ENCODE assay signal across 8 mouse cellular contexts in the genomic region with DNA sequence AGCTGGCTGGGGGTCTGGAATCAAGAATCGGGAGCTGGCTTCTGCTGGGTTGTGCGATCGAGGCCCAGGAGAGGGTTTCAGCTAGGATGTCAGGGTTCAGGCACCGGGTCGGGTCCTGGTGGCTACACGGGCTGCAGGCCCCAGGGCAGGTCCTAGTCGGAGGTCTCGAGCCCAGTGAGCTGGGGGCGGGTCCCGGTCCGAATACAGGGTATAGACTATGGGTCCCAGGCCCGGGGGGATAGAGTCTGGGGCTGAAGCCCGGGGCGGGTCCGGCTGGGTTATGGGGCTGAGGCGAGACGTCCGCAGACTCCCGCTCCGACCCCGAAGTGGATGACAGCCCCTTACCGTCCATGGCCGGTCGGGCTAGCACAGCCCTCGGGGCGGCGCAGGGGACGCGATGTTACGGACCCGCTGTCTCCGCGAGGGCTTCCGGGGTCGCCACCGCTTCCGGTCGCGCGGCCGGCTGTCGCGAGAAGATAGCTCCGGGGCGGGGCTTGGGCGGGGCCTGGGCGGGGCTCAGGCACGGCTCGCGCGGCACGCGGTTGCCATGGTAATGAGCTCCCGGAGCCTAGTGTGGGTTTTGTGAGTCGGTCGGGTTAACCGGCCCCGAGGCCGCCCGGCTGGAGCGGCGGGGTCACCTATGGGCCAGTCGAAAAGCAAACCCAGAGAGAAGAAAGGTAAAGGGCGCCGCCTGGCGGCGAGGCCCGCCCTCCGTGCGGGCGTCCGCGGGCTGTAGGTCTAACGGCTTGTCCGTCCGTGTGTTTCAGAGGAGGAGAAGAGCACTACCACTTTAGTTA. TPM values are rescaled to one million over a fixed set of nuclear protein-coding genes. Genes with fewer than 3 reads are reported as not detected.
DNase-seq lines count a peak whose midpoint lies in the region; ATAC-seq and TF ChIP-seq lines count a peak whose summit lies in the region.

A gene (minus strand): TSS at position 443 of the 797 bp plus-strand sequence.
A gene (plus strand): TSS at position 512 of the 797 bp plus-strand sequence.

- peak; percentile 94 for DNase-seq in MN1 (ENCODE audit: low spot score)
- DNase-seq in cerebellum, adult 2 months: peak; percentile 88 to 90
- peak; percentile 95 for DNase-seq in forebrain, postnatal 0 days
- peak; percentile 91 for DNase-seq in heart, postnatal 4 days
- peak; percentile 91 for DNase-seq in layer of hippocampus, adult 9-11 months
- peak; percentile 98 for DNase-seq in lung, postnatal 0 days (ENCODE audit: low spot score)
- peak; percentile 84 for DNase-seq in ovary, postnatal 10 days (ENCODE audit: low spot score)
- peak; percentile 80 to 92 for DNase-seq in thymus, postnatal 10 days (ENCODE audit: low spot score in 2 of 2)

- H3K4me1 ChIP-seq in cerebellum, adult 2 months (ENCODE audit: control insufficient read depth, insufficient read depth, low read length): peaks cover 2% of the 10 kb centered on the region; the same call in 1 of the 2 replicates
- H3K4me1 ChIP-seq in forebrain, postnatal 0 days (ENCODE audit: insufficient read depth): peaks cover 16% of the 10 kb centered on the region; the same call in 1 of the 2 replicates
- peaks cover 8% of the 10 kb centered on the region; the same call in 1 of the 2 replicates for H3K4me1 ChIP-seq in lung, postnatal 0 days (ENCODE audit: insufficient read depth, low read depth, low read length)

- peak; percentile 98 for ATAC-seq in forebrain, postnatal 0 days
- ATAC-seq in lung, postnatal 0 days: peak; percentile 96

- peak; percentile 83 for TF ChIP-seq POLR2A in cerebellum, adult 2 months (IDR thresholded peaks at IDR 0.05; ENCODE audit: borderline replicate concordance, insufficient read depth, low read length)

- H3K27ac ChIP-seq in cerebellum, adult 2 months (ENCODE audit: insufficient read depth, low read length): peak within 1 kb of the TSS; percentile 65; the same call in 1 of the 2 replicates
- H3K27ac ChIP-seq in forebrain, postnatal 0 days (ENCODE audit: low read depth, low read length): peak within 1 kb of the TSS; percentile 66
- H3K27ac ChIP-seq in lung, postnatal 0 days (ENCODE audit: low read length): peak within 1 kb of the TSS; percentile 61

- peak within 1 kb of the TSS; percentile 77 for H3K4me3 ChIP-seq in cerebellum, adult 2 months (replicated peaks; ENCODE audit: insufficient read depth, low read depth, low read length)
- H3K4me3 ChIP-seq in forebrain, postnatal 0 days (ENCODE audit: low read depth, low read length): peak within 1 kb of the TSS; percentile 96
- H3K4me3 ChIP-seq in lung, postnatal 0 days (ENCODE audit: low read depth, low read length): peak within 1 kb of the TSS; percentile 73

- peak within 1 kb of the TSS; percentile 97 for H3K9ac ChIP-seq in forebrain, postnatal 0 days
- H3K9ac ChIP-seq in lung, postnatal 0 days (replicated peaks; ENCODE audit: low read depth): peak within 1 kb of the TSS; percentile 96

- under 1% methylated on average over 76 of the region's 76 CpGs for WGBS in cerebellum, adult 2 months
- 2% methylated on average over 76 of the region's 76 CpGs for WGBS in forebrain, postnatal 0 days
- under 1% methylated on average over 72 of the region's 76 CpGs for WGBS in lung, postnatal 0 days

- TF ChIP-seq CTCF in cerebellum, adult 2 months (IDR thresholded peaks at IDR 0.05; ENCODE audit: borderline replicate concordance, insufficient read depth, low read depth, low read length): peak; percentile 52; the same call in 1 of the 2 replicates
- peak; percentile 66 for TF ChIP-seq CTCF in forebrain, postnatal 0 days (IDR thresholded peaks at IDR 0.05; ENCODE audit: low read depth)
- peak; percentile 75 for TF ChIP-seq CTCF in lung, postnatal 0 days (IDR thresholded peaks at IDR 0.05)

- no peaks in the 10 kb centered on the region for H3K9me3 ChIP-seq in forebrain, postnatal 0 days (ENCODE audit: low read length)
- no peaks in the 10 kb centered on the region for H3K9me3 ChIP-seq in lung, postnatal 0 days (ENCODE audit: low read length)

- peak; percentile 69 for TF ChIP-seq EP300 in lung, postnatal 0 days (IDR thresholded peaks at IDR 0.05)

- peaks cover 24% of the 10 kb centered on the region for H3K36me3 ChIP-seq in forebrain, postnatal 0 days (ENCODE audit: insufficient read depth)
- H3K36me3 ChIP-seq in lung, postnatal 0 days (ENCODE audit: insufficient read depth, low read length): peaks cover 12% of the 10 kb centered on the region; the same call in 1 of the 2 replicates

- H3K27me3 ChIP-seq in cerebellum, adult 2 months (ENCODE audit: control insufficient read depth, insufficient read depth, low read length): no peaks in the 10 kb centered on the region
- no peaks in the 10 kb centered on the region for H3K27me3 ChIP-seq in forebrain, postnatal 0 days (ENCODE audit: insufficient read depth, low read length)
- H3K27me3 ChIP-seq in lung, postnatal 0 days (replicated peaks; ENCODE audit: insufficient read depth, low read length): no peaks in the 10 kb centered on the region

- H3K4me2 ChIP-seq in forebrain, postnatal 0 days (ENCODE audit: low read depth): peak within 1 kb of the TSS; percentile 91
- peak within 1 kb of the TSS; percentile 88 for H3K4me2 ChIP-seq in lung, postnatal 0 days (replicated peaks; ENCODE audit: low read depth, low read length)

RNA-seq across cellular contexts. Expression of the first gene that starts in this region (rescaled TPM):
- 95.0 and 98.2 TPM in 2 replicates for polyA plus RNA-seq in cerebellum, adult 2 months (2012; rRNA removed)
- 207 and 211 TPM in 2 replicates for total RNA-seq in forebrain, postnatal 0 days (2014; rRNA removed)
- 247 and 251 TPM in 2 replicates for polyA plus RNA-seq in forebrain, postnatal 0 days (2015; fragmentation: Nextera tagmentation; extraction: Ambion mirVana)
- total RNA-seq in heart, postnatal 4 days (2021): 10 to 100 TPM; 59.6 to 60.3 TPM
- polyA plus RNA-seq in lung, postnatal 0 days (2015; fragmentation: Nextera tagmentation; extraction: Ambion mirVana): 127 and 130 TPM in 2 replicates

RNA-seq across cellular contexts. Expression of the second gene that starts in this region (rescaled TPM):
- polyA plus RNA-seq in cerebellum, adult 2 months (2012; rRNA removed): 6.4 TPM in 2 replicates
- total RNA-seq in forebrain, postnatal 0 days (2014; rRNA removed): 6.3 and 7.8 TPM in 2 replicates
- polyA plus RNA-seq in forebrain, postnatal 0 days (2015; fragmentation: Nextera tagmentation; extraction: Ambion mirVana): 7.6 and 8.2 TPM in 2 replicates
- 10 to 100 TPM; 20.9 to 22.2 TPM for total RNA-seq in heart, postnatal 4 days (2021)
- 3.2 and 4.8 TPM in 2 replicates for polyA plus RNA-seq in lung, postnatal 0 days (2015; fragmentation: Nextera tagmentation; extraction: Ambion mirVana)

Comparison
In these comparisons a context has a peak if more than half of its experiments do, and no peak if none do; other contexts are left out.
1. Peak in every context shown above with its lines: DNase-seq, ATAC-seq, H3K4me3 ChIP-seq and H3K27ac ChIP-seq.